Mouse (Mus musculus) neural tube, embryonic 13.5 days (tissue): ENCODE data around the gene Rnf150. TPM values are rescaled to one million over a fixed set of nuclear protein-coding genes. Genes with fewer than 3 reads are reported as not detected.

ENCODE experiments used
- ATAC-seq: fragments of 200-750 bp; cut with Nextera tagmentation; 2 replicates; pipeline ENCODE4 v1.8.0; 2017; ENCODE audit warnings: low read depth, mild to moderate bottlenecking, moderate TSS enrichment, moderate library complexity
- H3K27ac ChIP-seq: fragments of 300-500 bp; sonication (generic); replicated peaks from 2 replicates; pipeline ENCODE4 v1.5.1; 2015; ENCODE audit warnings: moderate library complexity, mild to moderate bottlenecking, inconsistent platforms
- H3K27me3 ChIP-seq: fragments of 300-500 bp; sonication (generic); 2 replicates; pipeline ENCODE4 v1.6.1; 2015; ENCODE audit warnings: mild to moderate bottlenecking, inconsistent platforms
- H3K36me3 ChIP-seq: fragments of 300-500 bp; sonication (generic); 2 replicates; pipeline ENCODE4 v1.6.1; 2015; ENCODE audit warnings: mild to moderate bottlenecking, inconsistent platforms
- H3K4me1 ChIP-seq: fragments of 300-500 bp; sonication (generic); replicated peaks from 2 replicates; pipeline ENCODE4 v1.6.1; 2015; ENCODE audit warnings: inconsistent platforms
- H3K4me2 ChIP-seq: fragments of 300-500 bp; sonication (generic); 2 replicates; pipeline ENCODE4 v1.6.1; 2015; ENCODE audit warnings: inconsistent platforms, mild to moderate bottlenecking, moderate library complexity
- H3K4me3 ChIP-seq: fragments of 300-500 bp; sonication (generic); 2 replicates; pipeline ENCODE4 v1.5.1; 2015; ENCODE audit warnings: mild to moderate bottlenecking, inconsistent platforms
- H3K9ac ChIP-seq: fragments of 300-500 bp; sonication (generic); 2 replicates; pipeline ENCODE4 v1.6.1; 2015; ENCODE audit warnings: moderate library complexity, mild to moderate bottlenecking, inconsistent platforms
- H3K9me3 ChIP-seq: fragments of 300-500 bp; sonication (generic); 2 replicates; pipeline ENCODE4 v1.6.1; 2016; ENCODE audit warnings: inconsistent platforms
- WGBS: fragments of 180-500 bp; shearing (Covaris S2); methylation state at CpG from one replicate; pipeline ENCODE4 v1.1.7; 2015; 5-methylcytosine and 5-hydroxymethylcytosine counted together
- polyA plus RNA-seq: library from polyadenylated mRNA; unstranded; fragments of >200 nt; fragmentation: Nextera tagmentation; extraction: Ambion mirVana; gene quantifications from 2 replicates; pipeline ENCODE4 v1.2.1, GENCODE M21; 2015

Gene Rnf150
- 2.7 and 3.0 TPM in 2 replicates for polyA plus RNA-seq

GRCm38 (mm10) chr8:82863041-82863744 lies at the start of gene Rnf150:
Gene Rnf150 (plus strand): TSS chr8:82863356.
- H3K9ac ChIP-seq, result peak within 1 kb of the TSS; percentile 94
- H3K9me3 ChIP-seq, result no peaks in the 10 kb centered on the region
- H3K27ac ChIP-seq, result peak within 1 kb of the TSS; percentile 93
- no peaks in the 10 kb centered on the region for H3K27me3 ChIP-seq
- H3K36me3 ChIP-seq, result no peaks in the 10 kb centered on the region
- peak within 1 kb of the TSS; percentile 85 for H3K4me3 ChIP-seq
- peak; percentile 93 for ATAC-seq
- WGBS, result 0% methylated on average over 33 of the region's 39 CpGs
- peaks cover 30% of the 10 kb centered on the region for H3K4me1 ChIP-seq
- peak within 1 kb of the TSS; percentile 64 for H3K4me2 ChIP-seq

- no peaks in the 10 kb centered on the region for H3K36me3 ChIP-seq
- no peaks in the 10 kb centered on the region for H3K27me3 ChIP-seq
- no peak overlapping the region for H3K27ac ChIP-seq
- ATAC-seq, result peak; percentile 36; the same call in 1 of the 2 replicates
- H3K4me1 ChIP-seq, result peaks cover 3% of the 10 kb centered on the region; the same call in 1 of the 2 replicates
- H3K9ac ChIP-seq, result no peak overlapping the region
- no peak overlapping the region for H3K4me3 ChIP-seq
- H3K9me3 ChIP-seq, result no peaks in the 10 kb centered on the region
- WGBS, result 66% methylated on average over 11 of the region's 11 CpGs
- H3K4me2 ChIP-seq, result no peak overlapping the region
Measured at GRCm38 (mm10) chr8:82826135-82827046, 36.8 kb upstream of the Rnf150 start.

- ATAC-seq, result no peak
- Histone ChIP-seq H3K9me3 (no peaks in the 10 kb centered on the region), H3K4me1 (no peaks in the 10 kb centered on the region), H3K9ac (no peak overlapping the region), H3K36me3 (no peaks in the 10 kb centered on the region), H3K4me3 (no peak overlapping the region), H3K4me2 (no peak overlapping the region), H3K27me3 (no peaks in the 10 kb centered on the region), H3K27ac (no peak overlapping the region)
- WGBS, result 82% methylated on average over 3 of the region's 3 CpGs
Measured at GRCm38 (mm10) chr8:82840415-82840814, 22.7 kb upstream of the Rnf150 start.

GRCm38 (mm10) chr8:82840963-82841362 lies 22.2 kb upstream of the Rnf150 start:
- Histone ChIP-seq H3K9ac (no peak overlapping the region), H3K9me3 (no peaks in the 10 kb centered on the region), H3K4me2 (no peak overlapping the region), H3K27ac (no peak overlapping the region), H3K36me3 (no peaks in the 10 kb centered on the region), H3K27me3 (no peaks in the 10 kb centered on the region), H3K4me1 (no peaks in the 10 kb centered on the region), H3K4me3 (no peak overlapping the region)
- ATAC-seq, result no peak
- 51% methylated on average over 1 of the region's 1 CpGs for WGBS

- Histone ChIP-seq H3K4me2 (no peak overlapping the region), H3K9ac (no peak overlapping the region), H3K27ac (no peak overlapping the region), H3K4me3 (no peak overlapping the region), H3K9me3 (no peaks in the 10 kb centered on the region), H3K27me3 (no peaks in the 10 kb centered on the region), H3K36me3 (no peaks in the 10 kb centered on the region), H3K4me1 (no peaks in the 10 kb centered on the region)
- WGBS, result 60% methylated on average over 6 of the region's 6 CpGs
- no peak for ATAC-seq
Measured at GRCm38 (mm10) chr8:82841520-82842142, 21.5 kb upstream of the Rnf150 start.

- Histone ChIP-seq H3K27ac (no peak overlapping the region), H3K4me1 (no peaks in the 10 kb centered on the region), H3K4me3 (no peak overlapping the region), H3K4me2 (no peak overlapping the region), H3K9ac (no peak overlapping the region), H3K9me3 (no peaks in the 10 kb centered on the region), H3K27me3 (no peaks in the 10 kb centered on the region), H3K36me3 (no peaks in the 10 kb centered on the region)
- no peak for ATAC-seq
- WGBS, result 18% methylated on average over 1 of the region's 1 CpGs
Measured at GRCm38 (mm10) chr8:82843697-82844096, 19.5 kb upstream of the Rnf150 start.

GRCm38 (mm10) chr8:82844413-82844812 lies 18.7 kb upstream of the Rnf150 start:
- 61% methylated on average over 1 of the region's 1 CpGs for WGBS
- Histone ChIP-seq H3K4me3 (no peak overlapping the region), H3K4me1 (no peaks in the 10 kb centered on the region), H3K36me3 (no peaks in the 10 kb centered on the region), H3K9ac (no peak overlapping the region), H3K27ac (no peak overlapping the region), H3K9me3 (no peaks in the 10 kb centered on the region), H3K4me2 (no peak overlapping the region), H3K27me3 (no peaks in the 10 kb centered on the region)
- ATAC-seq, result no peak

GRCm38 (mm10) chr8:82846098-82846497 lies 17.1 kb upstream of the Rnf150 start:
- Histone ChIP-seq H3K4me3 (no peak overlapping the region), H3K4me2 (no peak overlapping the region), H3K36me3 (no peaks in the 10 kb centered on the region), H3K4me1 (no peaks in the 10 kb centered on the region), H3K9ac (no peak overlapping the region), H3K9me3 (no peaks in the 10 kb centered on the region), H3K27ac (no peak overlapping the region), H3K27me3 (no peaks in the 10 kb centered on the region)
- no peak for ATAC-seq
- WGBS, result 83% methylated on average over 2 of the region's 2 CpGs

- Histone ChIP-seq H3K27ac (no peak overlapping the region), H3K27me3 (no peaks in the 10 kb centered on the region), H3K36me3 (no peaks in the 10 kb centered on the region), H3K4me3 (no peak overlapping the region), H3K4me1 (no peaks in the 10 kb centered on the region), H3K9ac (no peak overlapping the region), H3K9me3 (no peaks in the 10 kb centered on the region), H3K4me2 (no peak overlapping the region)
- WGBS, result 80% methylated on average over 4 of the region's 4 CpGs
- ATAC-seq, result no peak
Measured at GRCm38 (mm10) chr8:82846730-82847129, 16.4 kb upstream of the Rnf150 start.

GRCm38 (mm10) chr8:82858541-82859342 lies 4.4 kb upstream of the Rnf150 start:
- Histone ChIP-seq H3K4me3 (no peak overlapping the region), H3K27me3 (no peaks in the 10 kb centered on the region), H3K4me1 (no peaks in the 10 kb centered on the region), H3K36me3 (no peaks in the 10 kb centered on the region), H3K4me2 (no peak overlapping the region), H3K9ac (no peak overlapping the region), H3K27ac (no peak overlapping the region), H3K9me3 (no peaks in the 10 kb centered on the region)
- ATAC-seq, result no peak
- 65% methylated on average over 9 of the region's 9 CpGs for WGBS

GRCm38 (mm10) chr8:82859343-82859620 lies 3.9 kb upstream of the Rnf150 start:
- no peak for ATAC-seq
- no peaks in the 10 kb centered on the region for H3K4me1 ChIP-seq
- no peaks in the 10 kb centered on the region for H3K9me3 ChIP-seq
- no peak overlapping the region for H3K9ac ChIP-seq
- no peaks in the 10 kb centered on the region for H3K27me3 ChIP-seq
- H3K4me3 ChIP-seq, result no peak overlapping the region
- no peak overlapping the region for H3K27ac ChIP-seq
- 87% methylated on average over 2 of the region's 2 CpGs for WGBS
- H3K36me3 ChIP-seq, result no peaks in the 10 kb centered on the region
- no peak overlapping the region for H3K4me2 ChIP-seq
